15 mouse cellular contexts compared by ENCODE assay signal in genomic region chr6:55880886-55881285, GRCm38 (mm10). TPM values are rescaled to one million over a fixed set of nuclear protein-coding genes. Genes with fewer than 3 reads are reported as not detected.
DNase-seq lines count a peak whose midpoint lies in the region.
"Had no signal": no experiment of that assay in that cellular context is flagged by ENCODE, and none has a peak within 500 bp of the region (broad histone marks: within the 10 kb centered on the region; RNA-seq: fewer than 3 reads in every experiment).

No protein-coding gene starts in this region.

- H3K36me3 ChIP-seq in embryonic facial prominence, embryonic 10.5 days (replicated peaks) = no peaks in the 10 kb centered on the region
- H3K36me3 ChIP-seq: G1E; heart, embryonic 12.5 days had no signal

- no peak overlapping the region for H3K27ac ChIP-seq in embryonic facial prominence, embryonic 10.5 days (replicated peaks)

- H3K9me3 ChIP-seq in embryonic facial prominence, embryonic 10.5 days = no peaks in the 10 kb centered on the region
- H3K9me3 ChIP-seq: G1E; heart, embryonic 12.5 days; megakaryocyte, embryonic 14.5 days had no signal

- 26% methylated on average over 3 of the region's 3 CpGs for WGBS in embryonic facial prominence, embryonic 10.5 days

- peak; percentile 8 for DNase-seq in layer of hippocampus, adult 11-12 months (ENCODE audit: low spot score)
- DNase-seq in layer of hippocampus, adult 9-10 months (ENCODE audit: low spot score) = no peak
- peak; percentile 6 for DNase-seq in right cerebral cortex, postnatal 25 days
- DNase-seq in right cerebral cortex, adult 2 months (ENCODE audit: low spot score in 2 of 2) = no peak
- peak; percentile 30 for DNase-seq in embryonic facial prominence, embryonic 10.5 days (ENCODE audit: low spot score)
- DNase-seq in skeletal muscle tissue, adult 2 months (ENCODE audit: low read depth, low spot score) = peak; percentile 11
- DNase-seq in spleen, adult 18-20 months = no peak
- DNase-seq: adrenal gland, postnatal 36 days; layer of hippocampus, postnatal 36 days; liver; thymus, postnatal 14 days had no signal

- no peaks in the 10 kb centered on the region for H3K27me3 ChIP-seq in embryonic facial prominence, embryonic 10.5 days (replicated peaks; ENCODE audit: low read depth, poor library complexity, severe bottlenecking)
- H3K27me3 ChIP-seq: heart, embryonic 12.5 days; megakaryocyte, embryonic 14.5 days had no signal

- no peak overlapping the region for H3K4me3 ChIP-seq in embryonic facial prominence, embryonic 10.5 days
- H3K4me3 ChIP-seq: heart, embryonic 12.5 days; megakaryocyte, embryonic 14.5 days had no signal

- peaks cover 23% of the 10 kb centered on the region for H3K4me1 ChIP-seq in embryonic facial prominence, embryonic 10.5 days
- H3K4me1 ChIP-seq: heart, embryonic 12.5 days; megakaryocyte, embryonic 14.5 days had no signal

RNA-seq across cellular contexts. Expression of gene Itprid1, which starts 44.2 kb away (rescaled TPM):
- polyA plus RNA-seq in embryonic facial prominence, embryonic 10.5 days (2016; fragmentation: Nextera tagmentation; extraction: Ambion mirVana) = 0.19 TPM in 1 of 2 replicates, not detected in the other
- polyA plus RNA-seq: G1E; heart, embryonic 12.5 days; inflammation-experienced regulatory T-cells, adult 6 months had no signal

Comparison
In these comparisons a context has a peak if more than half of its experiments do, and no peak if none do; other contexts are left out.
1. DNase-seq: peak in layer of hippocampus, adult 11-12 months (single experiment), right cerebral cortex, postnatal 25 days (single experiment), embryonic facial prominence, embryonic 10.5 days (single experiment) and skeletal muscle tissue, adult 2 months (single experiment); none in layer of hippocampus, adult 9-10 months (single experiment), right cerebral cortex, adult 2 months (0 of 2) and spleen, adult 18-20 months (0 of 2).